Mouse (Mus musculus) brain, embryonic 18.5 days (tissue): ENCODE data around the gene Ranbp9.

Experiments used
- DNase-seq: peaks from one replicate; pipeline ENCODE4 v3.0.0-alpha.2; 2012; ENCODE audit warnings: low read depth, low spot score

Gene Ranbp9

GRCm38 (mm10) chr13:43480957-43481858, at the start of gene Ranbp9:
Gene Ranbp9, minus strand, starts transcription at chr13:43481282.
- DNase-seq = no peak

- DNase-seq = no peak
These were observed 49.2 kb upstream of the Ranbp9 start for GRCm38 (mm10) chr13:43530129-43530831.

GRCm38 (mm10) chr13:43526289-43526688, 45.2 kb upstream of the Ranbp9 start:
- no peak for DNase-seq

GRCm38 (mm10) chr13:43525363-43526134, 44.5 kb upstream of the Ranbp9 start:
- no peak for DNase-seq

GRCm38 (mm10) chr13:43524491-43525362, 43.6 kb upstream of the Ranbp9 start:
- DNase-seq = no peak

GRCm38 (mm10) chr13:43523906-43524480, 42.9 kb upstream of the Ranbp9 start:
- DNase-seq = no peak

GRCm38 (mm10) chr13:43521940-43522339, 40.9 kb upstream of the Ranbp9 start:
- DNase-seq = no peak

- no peak for DNase-seq
These were observed 38.2 kb upstream of the Ranbp9 start for GRCm38 (mm10) chr13:43519251-43519650.

- DNase-seq = no peak
These were observed 36.3 kb upstream of the Ranbp9 start for GRCm38 (mm10) chr13:43517371-43517770.

GRCm38 (mm10) chr13:43516931-43517330, 35.8 kb upstream of the Ranbp9 start:
- no peak for DNase-seq

- DNase-seq = no peak
These were observed 35.0 kb upstream of the Ranbp9 start for GRCm38 (mm10) chr13:43516119-43516518.

GRCm38 (mm10) chr13:43514950-43515358, 33.9 kb upstream of the Ranbp9 start:
- DNase-seq = no peak

- no peak for DNase-seq
These were observed 31.7 kb upstream of the Ranbp9 start for GRCm38 (mm10) chr13:43512736-43513135.

- DNase-seq = no peak
These were observed 24.7 kb upstream of the Ranbp9 start for GRCm38 (mm10) chr13:43505798-43506197.

- no peak for DNase-seq
These were observed 22.3 kb upstream of the Ranbp9 start for GRCm38 (mm10) chr13:43503395-43503850.

GRCm38 (mm10) chr13:43501601-43502000, 20.5 kb upstream of the Ranbp9 start:
- no peak for DNase-seq

GRCm38 (mm10) chr13:43500483-43500850, 19.4 kb upstream of the Ranbp9 start:
- DNase-seq = no peak

- no peak for DNase-seq
These were observed 18.8 kb upstream of the Ranbp9 start for GRCm38 (mm10) chr13:43499731-43500482.

GRCm38 (mm10) chr13:43498849-43499248, 17.8 kb upstream of the Ranbp9 start:
- no peak for DNase-seq

- DNase-seq = no peak
These were observed 16.7 kb upstream of the Ranbp9 start for GRCm38 (mm10) chr13:43497769-43498168.
